Mouse (Mus musculus): ENCODE measurements around the gene Upp2. TPM values are rescaled to one million over a fixed set of nuclear protein-coding genes. Genes with fewer than 3 reads are reported as not detected.
A peak's percentile ranks its signal among the peaks of the same experiment; 100 is the strongest.

The Upp2 gene
- polyA plus RNA-seq, 1 experiment from 2014 or later, result 45.7 TPM

DNA sequence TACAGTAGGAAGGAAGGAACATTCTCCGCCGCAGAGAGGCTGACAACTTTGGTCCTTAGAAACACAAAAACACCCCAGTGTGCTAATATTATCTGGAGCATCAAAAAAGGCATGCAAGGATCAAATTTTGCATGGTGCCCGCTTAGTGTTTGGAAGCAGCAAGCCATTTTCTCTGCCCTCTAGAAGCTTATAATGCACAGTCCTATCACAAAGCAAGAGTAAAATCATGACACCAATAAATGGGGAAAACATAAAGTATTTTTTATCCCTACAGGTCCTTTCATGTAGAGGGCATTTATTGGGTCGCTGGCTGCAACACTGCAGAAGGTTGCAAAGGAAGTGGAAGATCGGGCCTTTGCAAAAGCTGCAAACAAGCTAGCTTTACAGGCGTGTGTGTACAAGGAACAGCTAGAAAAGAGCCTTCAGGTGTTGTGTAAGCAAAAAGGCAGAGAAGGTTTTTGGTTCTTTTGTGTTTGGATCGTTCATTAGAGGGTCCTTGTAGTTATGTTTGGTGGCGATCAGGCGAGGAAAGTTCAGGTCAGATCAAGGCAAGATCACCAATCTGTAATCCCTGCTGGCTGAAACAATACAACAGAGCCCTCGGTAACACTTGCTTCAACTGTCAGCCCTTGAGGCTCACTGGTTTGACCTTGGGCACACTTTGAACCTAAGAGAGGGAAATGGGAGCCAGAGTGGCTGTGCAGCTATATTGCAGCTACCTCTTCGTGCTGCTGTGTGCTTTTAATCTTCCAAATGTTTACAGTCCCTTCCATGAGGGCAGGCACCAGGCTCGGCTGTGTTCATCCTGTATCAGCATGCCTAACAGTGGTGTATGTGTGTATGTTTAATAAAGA, 995 bp downstream of the Upp2 start:
- DNase-seq (no peak), ATAC-seq (no peak)
- Histone ChIP-seq H3K27me3 (ENCODE audit: insufficient read depth, low read length) (no peaks in the 10 kb centered on the region), H3K9ac (replicated peaks) (no peak overlapping the region; the same call in none of the 2 replicates), H3K4me1 (ENCODE audit: insufficient read depth) (peaks cover 23% of the 10 kb centered on the region), H3K4me3 (ENCODE audit: low read depth, low read length) (peak overlapping the region; percentile 71), H3K9me3 (ENCODE audit: low read length) (no peaks in the 10 kb centered on the region), H3K36me3 (replicated peaks; ENCODE audit: insufficient read depth, low read length) (no peaks in the 10 kb centered on the region), H3K27ac (ENCODE audit: low read depth) (peak overlapping the region; percentile 92), H3K4me2 (ENCODE audit: low read depth, low read length) (peak overlapping the region; percentile 78)
- TF ChIP-seq EP300 (IDR thresholded peaks at IDR 0.05; ENCODE audit: low read depth), result no peak
- no peak for TF ChIP-seq CTCF (IDR thresholded peaks at IDR 0.05; ENCODE audit: low read depth)
- WGBS (ENCODE audit: insufficient replicate concordance), result 16% methylated on average over 12 of the region's 12 CpGs

DNA sequence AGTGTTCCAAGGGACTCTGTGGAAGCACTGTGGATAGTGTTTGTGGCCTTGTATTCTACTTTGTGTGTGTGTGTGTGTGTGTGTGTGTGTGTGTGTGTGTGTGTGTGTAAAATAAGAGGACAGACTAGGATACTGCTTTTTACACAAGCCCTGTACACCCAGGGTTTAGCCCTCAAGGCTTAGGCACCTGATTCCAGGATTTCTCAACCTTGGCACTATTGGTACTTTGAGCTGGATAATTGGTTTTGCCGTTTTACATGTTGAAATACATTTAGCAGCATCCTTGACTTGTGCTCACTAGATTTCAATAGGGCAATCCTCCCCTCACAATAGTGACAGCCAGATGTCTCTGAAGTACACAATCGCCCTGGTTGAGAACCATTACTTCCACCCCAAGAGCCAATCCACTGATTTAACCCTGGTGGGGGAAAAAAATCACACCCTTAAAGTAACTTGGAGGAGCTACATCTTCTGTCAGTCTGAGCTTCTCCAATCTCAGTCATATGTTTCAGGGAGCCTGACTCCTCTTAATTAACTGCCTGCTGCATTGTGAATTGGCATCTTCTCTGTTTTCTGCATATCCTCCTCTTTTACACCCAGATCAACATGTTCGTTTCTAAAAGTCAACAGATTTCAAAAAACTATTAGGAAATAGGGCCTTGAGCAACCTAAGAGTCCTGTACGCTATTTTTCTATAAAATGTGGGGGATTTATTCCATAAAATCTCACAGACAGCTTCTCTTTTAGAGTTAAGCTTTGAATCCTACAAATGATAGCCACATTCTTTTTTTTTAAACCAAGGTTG, 1.9 kb downstream of the Upp2 start:
- TF ChIP-seq CTCF (IDR thresholded peaks at IDR 0.05; ENCODE audit: low read depth), result no peak
- no peak for TF ChIP-seq EP300 (IDR thresholded peaks at IDR 0.05; ENCODE audit: low read depth)
- no peaks in the 10 kb centered on the region for H3K27me3 ChIP-seq (ENCODE audit: insufficient read depth, low read length)
- H3K4me2 ChIP-seq (ENCODE audit: low read depth, low read length), result no peak overlapping the region
- no peaks in the 10 kb centered on the region for H3K36me3 ChIP-seq (replicated peaks; ENCODE audit: insufficient read depth, low read length)
- H3K4me3 ChIP-seq (ENCODE audit: low read depth, low read length), result no peak overlapping the region
- WGBS (ENCODE audit: insufficient replicate concordance), result 46% methylated on average over 4 of the region's 4 CpGs
- H3K27ac ChIP-seq (ENCODE audit: low read depth), result peak overlapping the region; percentile 92
- H3K9ac ChIP-seq (replicated peaks), result no peak overlapping the region
- DNase-seq (no peak), ATAC-seq (0 out of 2 replicates have a peak, but pooled peaks have one; percentile 11)
- H3K4me1 ChIP-seq (ENCODE audit: insufficient read depth), result peaks cover 19% of the 10 kb centered on the region
- no peaks in the 10 kb centered on the region for H3K9me3 ChIP-seq (ENCODE audit: low read length)

DNA sequence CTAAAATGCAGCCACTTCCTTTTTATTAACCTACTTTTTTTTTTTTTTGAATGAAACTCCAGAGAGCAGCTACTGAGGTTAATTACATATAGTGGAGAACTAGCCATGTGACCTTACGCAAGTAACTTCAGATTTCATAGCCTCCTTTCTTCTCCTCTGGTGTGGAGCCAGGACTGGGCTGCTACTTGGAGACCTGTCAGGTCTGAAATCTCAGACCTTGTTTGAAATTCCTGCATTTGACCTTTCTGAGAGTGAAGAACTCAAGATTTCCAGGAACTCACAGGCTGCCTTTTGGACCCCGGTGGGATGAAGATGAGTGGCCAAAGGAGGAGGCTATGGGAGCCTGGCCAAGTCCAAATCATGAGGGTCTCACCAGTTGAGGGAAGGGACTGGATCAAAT, 7.1 kb downstream of the Upp2 start:
- Histone ChIP-seq H3K9me3 (ENCODE audit: low read length) (no peaks in the 10 kb centered on the region), H3K27me3 (ENCODE audit: insufficient read depth, low read length) (no peaks in the 10 kb centered on the region), H3K27ac (ENCODE audit: low read depth) (no peak overlapping the region), H3K4me1 (ENCODE audit: insufficient read depth) (no peaks in the 10 kb centered on the region), H3K9ac (replicated peaks) (no peak overlapping the region), H3K4me2 (ENCODE audit: low read depth, low read length) (no peak overlapping the region), H3K36me3 (replicated peaks; ENCODE audit: insufficient read depth, low read length) (no peaks in the 10 kb centered on the region), H3K4me3 (ENCODE audit: low read depth, low read length) (no peak overlapping the region)
- WGBS (ENCODE audit: insufficient replicate concordance), result 78% methylated on average over 2 of the region's 2 CpGs
- TF ChIP-seq CTCF (IDR thresholded peaks at IDR 0.05; ENCODE audit: low read depth), result no peak
- TF ChIP-seq EP300 (IDR thresholded peaks at IDR 0.05; ENCODE audit: low read depth), result no peak
- no peak for DNase-seq
- no peak for ATAC-seq

DNA sequence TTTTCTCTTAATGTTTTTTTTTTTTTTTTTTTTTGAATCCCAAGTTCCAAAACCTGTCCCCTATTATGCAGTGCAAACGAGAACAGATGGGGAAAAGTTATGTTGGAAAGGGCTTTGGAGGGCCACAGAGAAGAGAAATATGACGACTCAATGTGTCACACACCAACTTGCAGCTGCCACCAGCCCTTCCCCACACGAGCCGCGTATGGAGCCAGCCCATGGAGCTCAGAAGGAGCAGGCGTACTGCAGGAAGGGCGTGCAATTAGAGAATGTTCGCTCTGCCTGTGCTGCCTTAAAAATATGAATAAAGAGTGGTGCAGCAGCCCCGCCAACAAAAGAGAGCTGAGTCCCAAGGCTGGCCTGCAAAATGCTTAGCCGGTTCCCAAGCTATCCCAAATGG, 19.2 kb downstream of the Upp2 start:
- H3K36me3 ChIP-seq (replicated peaks; ENCODE audit: insufficient read depth, low read length), result no peaks in the 10 kb centered on the region

DNA sequence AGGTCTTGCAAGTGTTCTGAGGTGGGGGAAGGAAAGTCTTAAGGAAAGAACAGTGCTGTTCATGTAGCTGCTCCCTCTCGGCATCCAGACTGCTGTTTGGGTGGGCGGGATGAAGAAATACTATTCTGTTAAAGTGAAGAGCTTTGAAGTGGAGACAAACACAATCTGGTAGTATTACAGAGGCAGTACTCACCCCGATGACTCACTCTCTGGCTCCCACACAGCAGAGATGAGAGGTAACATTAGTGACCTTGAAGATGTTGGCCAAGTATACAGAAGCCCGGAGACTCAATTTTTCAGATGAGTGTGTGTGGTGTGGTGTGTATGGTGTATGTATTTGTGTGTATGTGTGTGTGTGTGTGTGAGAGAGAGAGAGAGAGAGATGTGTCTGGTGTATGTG, 22.5 kb downstream of the Upp2 start:
- Histone ChIP-seq H3K4me2 (ENCODE audit: low read depth, low read length) (no peak overlapping the region), H3K4me1 (ENCODE audit: insufficient read depth) (no peaks in the 10 kb centered on the region), H3K9ac (replicated peaks) (no peak overlapping the region), H3K27me3 (ENCODE audit: insufficient read depth, low read length) (no peaks in the 10 kb centered on the region), H3K27ac (ENCODE audit: low read depth) (no peak overlapping the region), H3K36me3 (replicated peaks; ENCODE audit: insufficient read depth, low read length) (no peaks in the 10 kb centered on the region), H3K9me3 (ENCODE audit: low read length) (no peaks in the 10 kb centered on the region), H3K4me3 (ENCODE audit: low read depth, low read length) (no peak overlapping the region)
- DNase-seq, result no peak
- TF ChIP-seq EP300 (IDR thresholded peaks at IDR 0.05; ENCODE audit: low read depth) (no peak), CTCF (IDR thresholded peaks at IDR 0.05; ENCODE audit: low read depth) (no peak)
- ATAC-seq, result no peak
- 67% methylated on average over 4 of the region's 4 CpGs for WGBS (ENCODE audit: insufficient replicate concordance)

More for the DNA sequence above, 19.2 kb downstream of the Upp2 start:
- WGBS (ENCODE audit: insufficient replicate concordance), result 80% methylated on average over 10 of the region's 10 CpGs
- H3K27me3 ChIP-seq (ENCODE audit: insufficient read depth, low read length), result no peaks in the 10 kb centered on the region
- H3K4me2 ChIP-seq (ENCODE audit: low read depth, low read length), result no peak overlapping the region
- H3K4me1 ChIP-seq (ENCODE audit: insufficient read depth), result no peaks in the 10 kb centered on the region
- no peak for ATAC-seq
- no peak for DNase-seq
- H3K4me3 ChIP-seq (ENCODE audit: low read depth, low read length), result no peak overlapping the region
- H3K9ac ChIP-seq (replicated peaks), result no peak overlapping the region
- H3K9me3 ChIP-seq (ENCODE audit: low read length), result no peaks in the 10 kb centered on the region
- TF ChIP-seq CTCF (IDR thresholded peaks at IDR 0.05; ENCODE audit: low read depth) (no peak), EP300 (IDR thresholded peaks at IDR 0.05; ENCODE audit: low read depth) (no peak)
- no peak overlapping the region for H3K27ac ChIP-seq (ENCODE audit: low read depth)

DNA sequence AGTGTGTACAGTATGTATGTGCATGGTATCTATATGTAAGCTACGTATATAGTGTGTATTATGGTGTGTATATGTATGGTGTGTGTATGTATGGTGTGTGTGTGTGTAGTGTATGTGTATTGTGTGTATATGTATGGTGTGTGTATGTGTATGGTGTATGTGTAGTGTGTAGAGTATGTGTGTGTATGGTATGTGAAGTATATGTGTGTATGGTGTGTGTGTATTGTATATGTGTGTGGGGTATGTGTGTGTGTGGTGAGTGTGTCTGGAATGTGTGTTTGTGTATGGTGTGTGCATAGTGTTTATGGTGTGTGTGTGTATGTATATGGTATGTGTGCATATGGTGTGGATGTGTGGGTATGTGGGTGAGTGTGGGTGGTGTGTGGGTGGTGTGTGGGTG, 23.0 kb downstream of the Upp2 start:
- DNase-seq, result no peak
- H3K9me3 ChIP-seq (ENCODE audit: low read length), result no peaks in the 10 kb centered on the region
- no peaks in the 10 kb centered on the region for H3K27me3 ChIP-seq (ENCODE audit: insufficient read depth, low read length)
- H3K4me3 ChIP-seq (ENCODE audit: low read depth, low read length), result no peak overlapping the region
- H3K36me3 ChIP-seq (replicated peaks; ENCODE audit: insufficient read depth, low read length), result no peaks in the 10 kb centered on the region
- 91% methylated on average over 1 of the region's 1 CpGs for WGBS (ENCODE audit: insufficient replicate concordance)
- H3K4me1 ChIP-seq (ENCODE audit: insufficient read depth), result no peaks in the 10 kb centered on the region
- TF ChIP-seq EP300 (IDR thresholded peaks at IDR 0.05; ENCODE audit: low read depth) (no peak), CTCF (IDR thresholded peaks at IDR 0.05; ENCODE audit: low read depth) (no peak)
- ATAC-seq, result no peak
- H3K27ac ChIP-seq (ENCODE audit: low read depth), result no peak overlapping the region
- H3K4me2 ChIP-seq (ENCODE audit: low read depth, low read length), result no peak overlapping the region
- H3K9ac ChIP-seq (replicated peaks), result no peak overlapping the region

Data from liver, postnatal 0 days (tissue).